Mouse (Mus musculus) urinary bladder, postnatal 14 days (tissue): ENCODE data around the gene Sirt4.

Experiments used
- DNase-seq: peaks from one replicate; pipeline ENCODE4 v3.0.0; 2021; ENCODE audit warnings: low spot score

The Sirt4 gene

GRCm38 (mm10) chr5:115491771-115492322, 7.3 kb upstream of the Sirt4 start:
- DNase-seq, result peak; percentile 80

GRCm38 (mm10) chr5:115491076-115491475, 6.6 kb upstream of the Sirt4 start:
- DNase-seq, result no peak

DNA sequence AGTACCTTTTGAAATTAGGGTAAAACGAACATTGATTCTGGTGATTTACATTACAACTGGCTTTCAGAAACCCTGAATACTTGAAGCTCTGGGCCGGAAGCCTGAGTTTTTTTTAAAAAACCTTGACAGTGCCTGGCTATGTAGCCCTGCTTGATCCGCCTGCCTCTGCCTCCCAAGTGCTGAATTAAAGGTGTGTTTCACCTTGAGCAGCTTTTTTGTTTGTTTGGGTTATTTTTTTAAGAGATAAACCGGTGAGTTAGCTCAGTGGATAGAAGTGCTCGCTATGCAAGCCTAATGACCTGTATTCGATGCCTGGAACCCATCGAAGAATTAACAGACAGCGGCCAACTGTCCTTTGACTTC, 6.1 kb upstream of the Sirt4 start:
- no peak for DNase-seq

- DNase-seq, result peak; percentile 87
Measured at GRCm38 (mm10) chr5:115489699-115490637, 5.4 kb upstream of the Sirt4 start.

DNA sequence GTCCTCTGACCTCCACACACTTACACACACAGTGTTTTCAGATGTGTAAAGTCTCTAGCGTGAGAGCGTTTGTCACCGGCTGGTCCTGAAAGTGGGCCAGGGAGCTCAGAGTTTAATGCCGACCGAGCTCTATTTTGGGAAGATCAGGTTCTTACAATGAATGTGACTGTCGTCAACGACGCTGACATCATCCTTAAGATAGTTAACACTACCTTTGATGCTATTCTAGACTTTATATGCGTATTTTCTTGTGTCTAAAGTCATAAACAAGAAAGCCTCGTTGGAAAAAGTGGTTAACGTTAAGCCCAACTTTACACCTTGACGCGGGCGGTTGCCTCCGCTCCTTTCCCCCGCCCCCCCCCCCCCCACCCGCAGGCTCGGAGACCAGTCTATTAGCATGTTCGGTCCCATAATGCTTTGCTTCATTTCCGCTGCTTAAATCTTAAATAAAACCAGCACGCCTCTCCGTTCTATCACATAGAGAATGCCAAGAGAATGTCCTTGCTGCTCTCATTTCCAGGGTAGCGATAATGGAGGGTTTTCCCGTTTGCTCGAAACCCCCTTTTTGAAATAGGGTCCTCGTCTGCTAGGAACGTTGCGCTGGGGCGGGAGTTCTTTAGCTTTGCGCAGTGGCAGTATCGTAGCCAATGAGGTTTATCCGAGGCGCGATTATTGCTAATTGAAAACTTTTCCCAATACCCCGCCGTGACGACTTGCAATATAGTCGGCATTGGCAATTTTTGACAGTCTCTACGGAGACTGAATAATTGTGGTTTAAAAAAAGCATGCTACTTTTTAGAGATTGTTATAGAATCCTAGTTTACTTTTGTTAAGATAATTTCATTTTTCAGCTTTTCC, 4.5 kb upstream of the Sirt4 start:
- DNase-seq, result peak; percentile 81

DNA sequence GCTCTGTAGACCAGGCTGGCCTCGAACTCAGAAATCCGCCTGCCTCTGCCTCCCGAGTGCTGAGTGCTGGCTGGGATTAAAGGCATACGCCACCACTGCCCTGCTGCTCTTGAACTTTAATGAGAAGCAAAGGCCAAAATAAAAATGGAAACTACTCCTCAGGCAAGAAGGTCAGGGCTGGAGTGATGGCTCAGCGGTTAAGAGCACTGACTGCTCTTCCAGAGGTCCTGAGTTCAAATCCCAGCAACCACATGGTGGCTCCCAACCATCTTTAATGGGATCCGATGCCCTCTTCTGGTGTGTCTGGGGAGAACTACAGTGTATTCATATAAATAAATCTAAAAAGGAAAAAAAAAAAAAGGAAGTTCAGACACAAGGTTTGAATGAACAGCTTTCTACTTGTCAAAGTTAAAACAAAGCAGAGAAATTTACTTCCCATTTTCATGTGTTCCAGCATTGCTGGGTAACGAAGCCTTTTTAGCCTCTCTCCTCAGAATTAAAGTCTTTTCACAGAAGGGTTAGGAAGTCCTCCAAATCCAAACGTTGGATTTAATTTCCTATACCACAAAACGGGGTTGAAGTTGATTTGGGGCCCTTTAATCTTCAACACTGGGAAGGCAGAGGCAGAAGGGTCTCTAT, 3.5 kb upstream of the Sirt4 start:
- no peak for DNase-seq

GRCm38 (mm10) chr5:115487353-115487752, 2.8 kb upstream of the Sirt4 start:
- no peak for DNase-seq

- no peak for DNase-seq
Measured at GRCm38 (mm10) chr5:115486726-115487125, 2.2 kb upstream of the Sirt4 start.

GRCm38 (mm10) chr5:115485489-115486205, 1.1 kb upstream of the Sirt4 start:
- no peak for DNase-seq

- no peak for DNase-seq
Measured at GRCm38 (mm10) chr5:115484996-115485395, 471 bp upstream of the Sirt4 start.

DNA sequence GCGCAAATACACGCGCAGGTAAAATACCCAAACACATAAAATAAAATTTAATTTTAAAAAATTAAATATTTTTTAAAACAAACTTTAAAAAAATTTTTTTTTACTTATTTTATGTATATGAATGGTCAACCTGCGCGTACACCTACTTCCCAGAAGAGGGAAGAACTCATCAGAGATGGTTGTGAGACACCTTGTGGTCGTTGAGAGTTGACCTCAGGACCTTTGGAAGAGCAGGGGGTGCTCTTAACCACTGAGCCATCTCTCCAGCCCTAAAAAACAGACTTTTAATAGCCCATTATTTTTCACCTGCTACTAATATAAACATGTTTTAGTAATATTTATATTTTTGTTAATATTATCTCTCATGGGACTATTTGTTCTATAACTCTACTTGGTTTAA, 1.1 kb downstream of the Sirt4 start:
- DNase-seq, result no peak

DNA sequence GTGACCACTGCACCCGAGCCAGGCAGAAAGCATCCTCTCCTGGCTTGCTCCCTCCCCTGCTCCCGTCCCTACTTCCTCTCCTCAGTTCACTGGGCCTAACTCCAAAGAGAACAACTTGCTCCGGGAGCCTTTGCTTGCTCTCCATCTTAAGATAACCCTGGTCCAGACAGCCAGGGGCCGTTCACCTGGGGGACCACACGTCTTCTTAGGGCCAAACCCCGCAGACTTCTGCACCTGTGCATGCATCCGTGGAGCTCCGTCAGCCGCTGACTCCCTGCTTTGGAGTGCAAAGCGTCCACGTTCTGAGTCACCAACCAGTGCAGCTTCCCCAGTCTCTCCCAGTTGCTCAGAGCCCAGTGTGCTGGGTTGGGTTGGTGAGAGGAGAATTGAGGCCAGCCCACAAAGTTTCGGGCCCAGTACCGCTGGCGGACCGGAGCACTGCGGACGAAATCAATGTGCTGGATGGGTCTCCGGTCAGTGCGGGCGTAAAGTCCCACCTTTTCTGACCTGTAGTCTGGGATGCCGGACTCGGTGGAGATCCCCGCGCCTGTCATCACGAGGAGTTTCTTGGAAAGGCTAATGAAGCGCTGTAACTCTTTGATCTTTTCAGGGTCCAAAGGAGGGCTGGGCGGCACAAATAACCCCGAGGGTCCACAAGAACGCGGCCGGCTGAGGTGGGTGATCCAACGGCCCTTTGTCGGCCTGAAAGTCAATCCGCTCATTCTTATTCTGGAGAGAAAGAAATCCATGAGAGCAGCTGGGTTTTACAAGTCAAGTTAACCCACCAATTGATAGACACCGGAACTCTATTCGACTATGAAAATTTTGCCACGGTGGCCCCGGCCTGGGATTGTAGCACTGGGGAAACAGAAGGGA, 1.9 kb downstream of the Sirt4 start:
- DNase-seq, result no peak

- DNase-seq, result peak; percentile 48
Measured at GRCm38 (mm10) chr5:115480101-115480500, 4.4 kb downstream of the Sirt4 start.

DNA sequence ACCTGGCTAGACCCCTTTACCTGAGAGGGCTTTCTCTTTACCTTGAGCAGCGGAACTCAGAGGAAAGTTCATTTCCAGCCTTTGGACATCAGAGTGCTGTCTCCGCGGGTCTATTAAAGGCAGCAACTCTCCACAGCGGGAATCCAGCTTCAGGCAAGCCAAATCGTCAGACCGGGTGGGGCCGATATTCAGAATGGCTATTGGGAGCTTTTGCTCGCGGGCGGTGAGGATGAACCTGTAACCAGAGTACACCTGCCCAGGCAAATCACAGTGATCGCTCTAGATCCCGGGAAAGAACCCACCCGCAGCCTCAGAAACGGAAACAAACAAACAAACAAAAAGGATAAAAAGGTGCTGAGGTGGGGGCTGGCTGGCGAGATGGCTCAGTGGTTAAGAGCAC, 5.0 kb downstream of the Sirt4 start:
- DNase-seq, result no peak

DNA sequence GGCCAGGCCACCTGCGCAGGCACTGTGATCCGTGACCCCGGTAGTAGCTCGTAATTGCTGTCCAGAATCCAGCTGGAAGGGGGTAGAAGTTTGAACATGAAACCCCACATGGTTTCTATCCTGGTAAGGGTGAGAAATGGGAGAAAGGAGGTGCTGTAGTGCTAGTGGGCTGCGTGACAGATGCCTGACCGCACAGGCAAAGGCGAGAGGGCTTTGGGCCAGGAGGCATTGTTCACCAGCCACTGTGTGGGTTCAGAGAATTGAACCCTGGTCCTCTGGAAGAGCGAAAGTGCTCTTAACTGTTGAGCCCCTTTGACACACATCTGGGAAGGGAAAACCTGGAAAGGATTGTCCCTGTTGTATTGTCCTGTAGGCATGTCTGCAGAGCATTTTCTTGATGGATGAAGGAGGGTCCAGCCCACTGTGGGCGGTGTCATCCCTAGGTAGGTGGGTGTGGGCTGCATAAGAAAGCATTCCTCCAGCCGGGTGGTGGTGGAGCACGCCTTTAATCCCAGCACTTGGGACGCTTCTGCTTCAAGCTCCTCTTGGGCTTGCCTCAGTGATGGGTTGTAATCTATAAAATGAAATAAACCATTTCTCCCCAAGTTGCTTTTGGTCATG, 8.3 kb downstream of the Sirt4 start:
- no peak for DNase-seq

DNA sequence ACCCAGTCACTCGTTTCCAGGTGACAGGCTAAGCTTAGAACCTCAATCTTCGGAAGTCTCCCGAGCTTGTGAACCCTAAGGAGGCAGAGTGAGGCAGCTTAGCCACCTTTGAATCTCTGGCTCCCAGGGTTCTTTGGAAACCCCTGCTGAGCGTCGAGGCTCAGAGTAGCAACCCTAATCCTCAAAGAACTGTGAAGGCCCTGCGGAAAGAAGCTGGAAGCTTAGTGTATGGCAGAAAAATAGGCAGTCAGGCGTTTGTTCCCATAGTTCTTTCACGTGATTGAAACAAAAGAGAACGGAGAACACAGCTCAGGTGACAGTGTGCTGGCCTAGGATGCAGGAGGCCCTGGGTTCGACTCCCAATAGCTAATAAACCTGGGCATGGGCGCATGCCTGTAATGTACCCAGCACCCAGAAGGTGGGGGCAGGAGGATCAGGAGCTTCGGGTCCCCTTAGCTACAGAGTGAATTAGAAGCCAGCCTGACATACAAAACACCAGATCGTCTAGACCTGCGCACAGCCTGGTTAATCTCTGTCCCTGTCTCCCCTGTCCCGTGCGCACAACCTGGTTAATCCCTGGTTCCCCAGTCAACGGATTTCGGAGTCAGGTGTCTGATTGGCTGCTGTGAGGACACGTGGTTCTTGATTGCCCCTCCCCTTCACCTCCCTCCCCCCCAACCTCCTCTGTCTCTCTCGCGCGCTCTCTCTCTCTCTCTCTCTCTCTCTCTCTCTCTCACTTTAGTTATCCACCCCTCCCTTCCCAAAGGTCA, 9.0 kb downstream of the Sirt4 start:
- no peak for DNase-seq

DNA sequence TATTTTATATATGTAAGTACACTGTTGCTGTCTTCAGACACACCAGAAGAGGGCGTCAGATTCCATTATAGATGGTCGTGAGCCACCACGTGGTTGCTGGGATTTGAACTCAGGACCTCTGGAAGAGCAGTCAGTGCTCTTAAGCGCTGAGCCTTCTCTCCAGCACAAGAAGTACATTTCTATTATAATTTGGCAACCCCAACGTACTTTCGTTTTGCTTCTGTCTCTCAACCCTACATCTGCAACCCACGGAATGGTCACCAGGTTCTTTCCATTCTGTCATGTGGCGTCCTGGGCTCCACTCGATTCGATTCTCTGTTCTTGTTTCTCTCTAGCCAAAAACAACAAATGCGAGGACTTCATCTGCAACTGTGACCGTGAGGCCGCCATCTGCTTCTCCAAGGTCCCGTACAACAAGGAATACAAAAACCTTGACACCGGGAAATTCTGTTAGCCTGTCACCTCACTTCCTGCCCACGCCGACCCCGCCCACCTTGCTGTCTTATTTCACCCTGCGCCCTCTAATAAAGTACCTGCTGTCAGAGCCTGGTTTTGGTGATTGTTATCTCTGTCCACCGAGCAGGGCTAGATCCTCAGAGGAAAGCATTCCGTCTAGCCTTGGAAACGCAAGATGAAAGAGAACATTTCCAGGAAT, 10.2 kb downstream of the Sirt4 start:
- no peak for DNase-seq

DNA sequence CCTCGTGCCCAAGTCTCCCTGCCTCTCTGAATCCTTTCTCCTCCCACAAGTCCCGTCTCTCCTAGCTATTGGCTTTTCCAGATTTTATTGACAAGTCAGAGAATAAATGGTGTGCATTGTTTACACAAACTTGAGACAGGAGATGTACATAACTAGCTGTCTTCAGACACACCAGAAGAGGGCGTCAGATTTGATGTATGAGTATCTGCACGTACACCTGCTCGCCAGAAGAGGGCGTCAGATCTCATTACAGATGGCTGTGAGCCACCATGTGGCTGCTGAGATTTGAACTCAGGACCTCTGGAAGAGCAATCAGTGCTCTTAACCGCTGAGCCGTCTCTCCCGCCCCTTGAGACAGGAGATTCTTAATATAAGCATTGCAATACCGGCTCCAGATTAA, 11.3 kb downstream of the Sirt4 start:
- DNase-seq, result no peak
